Mouse (Mus musculus) intestine, postnatal 0 days (tissue): ENCODE data around the gene Prpf6. TPM values are rescaled to one million over a fixed set of nuclear protein-coding genes. Genes with fewer than 3 reads are reported as not detected.

ENCODE experiments used
- ATAC-seq: fragments of 200-750 bp; cut with Nextera tagmentation; 2 replicates; pipeline ENCODE4 v1.8.0; 2017; ENCODE audit warnings: mild to moderate bottlenecking, moderate TSS enrichment, moderate library complexity
- H3K27ac ChIP-seq: fragments of 300-500 bp; sonication (generic); 2 replicates; pipeline ENCODE4 v1.5.1; 2014; ENCODE audit warnings: mild to moderate bottlenecking, low read depth, low read length, moderate library complexity
- H3K27me3 ChIP-seq: fragments of 300-500 bp; sonication (generic); replicated peaks from 2 replicates; pipeline ENCODE4 v1.6.1; 2014; ENCODE audit warnings: low read length, mixed read lengths; ENCODE audit not compliant: control insufficient read depth, insufficient read depth
- H3K36me3 ChIP-seq: fragments of 300-500 bp; sonication (generic); 2 replicates; pipeline ENCODE4 v1.6.1; 2014; ENCODE audit warnings: mild to moderate bottlenecking, moderate library complexity; ENCODE audit not compliant: control insufficient read depth, insufficient read depth
- H3K4me1 ChIP-seq: fragments of 300-500 bp; sonication (generic); replicated peaks from 2 replicates; pipeline ENCODE4 v1.6.1; 2014; ENCODE audit warnings: antibody characterized with exemption, low read length, mixed read lengths; ENCODE audit not compliant: control insufficient read depth, insufficient read depth
- H3K4me2 ChIP-seq: fragments of 300-500 bp; sonication (generic); replicated peaks from 2 replicates; pipeline ENCODE4 v1.6.1; 2014; ENCODE audit warnings: low read depth, mild to moderate bottlenecking, moderate library complexity
- H3K4me3 ChIP-seq: fragments of 300-500 bp; sonication (generic); 2 replicates; pipeline ENCODE4 v1.5.1; 2014; ENCODE audit warnings: low read depth, low read length
- H3K9ac ChIP-seq: fragments of 300-500 bp; sonication (generic); 2 replicates; pipeline ENCODE4 v1.6.1; 2014; ENCODE audit warnings: mild to moderate bottlenecking, low read depth, low read length
- H3K9me3 ChIP-seq: fragments of 300-500 bp; sonication (generic); 2 replicates; pipeline ENCODE4 v1.6.1; 2016; ENCODE audit warnings: mixed run types; ENCODE audit not compliant: control insufficient read depth
- CTCF ChIP-seq: sonication (generic); IDR thresholded peaks from 2 replicates; pipeline ENCODE4 v1.5.1; 2016; ENCODE audit warnings: low read depth, mild to moderate bottlenecking, control low read depth, antibody characterized with exemption, moderate library complexity
- WGBS: fragments of 180-500 bp; shearing (Covaris S2); extraction: QIAGEN DNeasy Blood & Tissue Kit; methylation state at CpG from one replicate; pipeline ENCODE4 v1.1.7; 2014; 5-methylcytosine and 5-hydroxymethylcytosine counted together
- polyA plus RNA-seq: library from polyadenylated mRNA; unstranded; fragments of >200 nt; fragmentation: Nextera tagmentation; extraction: Ambion mirVana; gene quantifications from 2 replicates; pipeline ENCODE4 v1.2.1, GENCODE M21; 2015

The Prpf6 gene
- polyA plus RNA-seq, 1 experiment from 2014 or later = 30.6 TPM

GRCm38 (mm10) chr2:181598454-181599351 is 7.0 kb downstream of the Prpf6 start, which contains the start of gene Samd10:
TSS of gene Samd10 (minus strand) at chr2:181599212.
- peaks cover 5% of the 10 kb centered on the region; the same call in 1 of the 2 replicates for H3K4me1 ChIP-seq
- peak within 1 kb of the TSS; percentile 79 for H3K9ac ChIP-seq
- peak within 1 kb of the TSS; percentile 87 for H3K4me2 ChIP-seq
- no peaks in the 10 kb centered on the region for H3K36me3 ChIP-seq
- H3K9me3 ChIP-seq = no peaks in the 10 kb centered on the region
- no peaks in the 10 kb centered on the region for H3K27me3 ChIP-seq
- WGBS = 1% methylated on average over 71 of the region's 71 CpGs
- H3K4me3 ChIP-seq = peak within 1 kb of the TSS; percentile 78
- H3K27ac ChIP-seq = peak within 1 kb of the TSS; percentile 97
- peak; percentile 38 for TF ChIP-seq CTCF
- peak; percentile 61 for ATAC-seq

- ATAC-seq = no peak
- no peaks in the 10 kb centered on the region for H3K36me3 ChIP-seq
- 51% methylated on average over 6 of the region's 6 CpGs for WGBS
- H3K27me3 ChIP-seq = no peaks in the 10 kb centered on the region
- H3K4me1 ChIP-seq = peaks cover 5% of the 10 kb centered on the region; the same call in 1 of the 2 replicates
- H3K4me2 ChIP-seq = peak overlapping the region; percentile 79
- TF ChIP-seq CTCF = no peak
- no peak overlapping the region for H3K9ac ChIP-seq
- no peak overlapping the region for H3K27ac ChIP-seq
- H3K9me3 ChIP-seq = no peaks in the 10 kb centered on the region
- H3K4me3 ChIP-seq = peak overlapping the region; percentile 83
Observed at GRCm38 (mm10) chr2:181600226-181600758, 8.6 kb downstream of the Prpf6 start.

- Histone ChIP-seq H3K9ac (peak overlapping the region; percentile 87), H3K27me3 (no peaks in the 10 kb centered on the region), H3K4me1 (peaks cover 5% of the 10 kb centered on the region; the same call in 1 of the 2 replicates), H3K36me3 (no peaks in the 10 kb centered on the region), H3K4me2 (peak overlapping the region; percentile 79), H3K27ac (peak overlapping the region; percentile 90), H3K9me3 (no peaks in the 10 kb centered on the region), H3K4me3 (peak overlapping the region; percentile 83)
- peak; percentile 20; the same call in 1 of the 2 replicates for TF ChIP-seq CTCF
- under 1% methylated on average over 57 of the region's 57 CpGs for WGBS
- peak; percentile 90 for ATAC-seq
Observed at GRCm38 (mm10) chr2:181600828-181601750, 9.4 kb downstream of the Prpf6 start.

GRCm38 (mm10) chr2:181601751-181602145 is 10.1 kb downstream of the Prpf6 start:
- Histone ChIP-seq H3K4me1 (peaks cover 5% of the 10 kb centered on the region; the same call in 1 of the 2 replicates), H3K9me3 (no peaks in the 10 kb centered on the region), H3K4me2 (peak overlapping the region; percentile 79), H3K4me3 (peak overlapping the region; percentile 83), H3K36me3 (no peaks in the 10 kb centered on the region), H3K27me3 (no peaks in the 10 kb centered on the region), H3K9ac (peak overlapping the region; percentile 87), H3K27ac (peak overlapping the region; percentile 90)
- 27% methylated on average over 10 of the region's 10 CpGs for WGBS
- ATAC-seq = no peak
- no peak for TF ChIP-seq CTCF

GRCm38 (mm10) chr2:181602367-181602766 is 10.7 kb downstream of the Prpf6 start:
- H3K9ac ChIP-seq = peak overlapping the region; percentile 87; the same call in 1 of the 2 replicates
- H3K4me3 ChIP-seq = no peak overlapping the region
- no peak overlapping the region for H3K27ac ChIP-seq
- no peak for ATAC-seq
- no peaks in the 10 kb centered on the region for H3K9me3 ChIP-seq
- H3K4me2 ChIP-seq = peak overlapping the region; percentile 79
- H3K36me3 ChIP-seq = no peaks in the 10 kb centered on the region
- no peak for TF ChIP-seq CTCF
- 61% methylated on average over 4 of the region's 4 CpGs for WGBS
- H3K4me1 ChIP-seq = peaks cover 5% of the 10 kb centered on the region; the same call in 1 of the 2 replicates
- no peaks in the 10 kb centered on the region for H3K27me3 ChIP-seq
